Mouse (Mus musculus) G1E-ER4 (cell line): ENCODE measurements around the gene Odf3l1. TPM values are rescaled to one million over a fixed set of nuclear protein-coding genes. Genes with fewer than 3 reads are reported as not detected.

ENCODE experiments used
- GATA1 ChIP-seq: IDR thresholded peaks from one replicate; pipeline ENCODE4 v1.8.0; 2012; ENCODE audit warnings: low read length, inconsistent platforms
- polyA plus RNA-seq: library from polyadenylated mRNA; stranded (reverse); fragments of >175 nt; gene quantifications from 2 replicates; pipeline ENCODE4 v1.2.3, GENCODE M21; 2012

Gene Odf3l1
- polyA plus RNA-seq, 1 experiment, result not detected

DNA sequence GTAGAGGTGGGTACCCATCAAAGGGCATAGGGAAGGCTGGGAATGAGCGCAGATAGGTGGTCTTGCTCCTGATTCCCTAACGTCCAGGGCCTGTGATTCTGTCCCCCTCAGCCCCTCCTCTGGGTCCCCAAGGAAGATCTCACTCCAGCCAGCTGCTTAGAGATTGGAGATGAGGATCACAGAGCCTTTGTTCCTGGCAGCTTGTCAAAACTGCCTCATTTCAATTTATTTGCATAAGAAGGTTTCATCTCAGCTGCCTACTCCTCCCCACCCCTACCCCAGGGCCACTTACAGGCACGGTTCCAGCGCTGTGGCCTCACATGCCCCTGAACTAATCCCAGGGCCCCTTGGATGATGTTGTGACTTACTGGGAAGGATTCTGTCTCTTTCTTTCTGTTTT is 34.3 kb downstream of the Odf3l1 start:
- TF ChIP-seq GATA1, result no peak

DNA sequence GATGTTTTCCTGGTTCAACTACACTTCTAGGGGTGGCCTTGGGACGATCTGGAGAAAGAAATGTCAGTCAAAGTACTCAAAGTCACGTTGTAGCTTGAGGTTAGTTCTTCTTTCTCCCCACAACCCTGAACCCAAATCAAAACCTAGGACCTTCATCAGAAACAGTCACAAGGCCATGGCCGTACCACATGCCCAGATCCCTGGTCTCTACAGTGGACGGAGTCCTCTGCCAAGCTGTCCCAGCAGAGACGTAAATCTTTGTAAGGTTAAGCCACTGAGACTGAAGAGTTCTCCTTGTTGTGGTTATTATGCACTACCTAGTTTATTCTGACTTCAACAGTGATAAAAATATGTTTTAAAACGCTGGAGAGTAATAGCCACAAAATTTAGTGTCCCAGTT is 35.6 kb downstream of the Odf3l1 start:
- no peak for TF ChIP-seq GATA1

DNA sequence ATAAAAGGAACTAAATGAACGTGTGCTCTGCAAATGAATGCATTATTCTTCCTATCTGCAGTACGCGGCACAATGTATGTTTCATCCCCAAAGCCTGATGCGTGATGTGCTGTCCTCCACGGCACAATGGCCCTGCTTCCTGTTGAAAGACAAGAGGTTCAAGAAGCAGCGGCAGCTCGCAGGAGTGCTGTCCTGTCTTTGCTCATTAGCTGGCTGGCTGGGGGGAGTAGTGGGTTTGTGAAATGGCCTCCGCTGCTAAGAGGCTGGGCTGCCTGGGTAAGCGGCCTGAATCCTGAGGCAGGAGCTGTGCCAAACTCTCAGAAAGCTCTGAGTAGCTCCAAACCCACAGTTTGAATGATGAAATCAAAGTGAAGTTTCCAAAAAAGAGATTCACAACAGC is 36.3 kb downstream of the Odf3l1 start:
- TF ChIP-seq GATA1, result no peak

DNA sequence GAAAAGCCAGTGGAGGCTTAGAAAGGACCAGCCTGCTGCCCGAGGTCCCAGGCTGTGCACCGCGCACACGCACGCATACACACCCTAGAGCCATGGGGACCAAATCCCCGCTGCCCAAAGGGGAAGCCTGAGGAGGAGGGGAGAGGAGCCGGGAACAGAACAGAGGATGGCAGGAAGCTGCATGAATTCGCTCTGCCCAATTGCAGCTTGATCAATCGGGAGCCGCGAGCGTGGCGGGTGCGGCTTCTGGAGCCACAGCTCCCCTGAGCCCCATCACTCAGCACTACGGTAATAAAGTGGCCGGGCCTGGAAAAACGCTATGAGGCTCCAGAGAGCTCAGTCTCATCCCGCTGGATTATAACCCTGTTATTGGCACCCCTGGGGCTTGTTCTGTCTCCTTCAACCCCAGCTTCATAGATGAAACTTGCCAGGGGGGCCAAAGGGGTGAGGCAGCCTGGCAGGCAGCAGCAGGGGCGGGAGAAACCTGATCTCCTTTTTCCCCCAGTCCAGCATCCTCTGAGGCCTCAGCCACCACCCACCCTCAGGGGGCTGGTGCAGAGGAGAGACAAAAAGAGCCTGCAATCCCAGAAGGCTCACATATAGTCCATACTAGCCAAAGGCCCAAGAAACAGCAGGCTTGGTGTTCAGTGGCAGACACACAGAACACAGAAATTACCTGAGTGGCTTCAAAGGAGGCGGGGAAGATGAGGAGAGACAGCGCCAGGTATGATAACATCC is 38.8 kb downstream of the Odf3l1 start:
- no peak for TF ChIP-seq GATA1

DNA sequence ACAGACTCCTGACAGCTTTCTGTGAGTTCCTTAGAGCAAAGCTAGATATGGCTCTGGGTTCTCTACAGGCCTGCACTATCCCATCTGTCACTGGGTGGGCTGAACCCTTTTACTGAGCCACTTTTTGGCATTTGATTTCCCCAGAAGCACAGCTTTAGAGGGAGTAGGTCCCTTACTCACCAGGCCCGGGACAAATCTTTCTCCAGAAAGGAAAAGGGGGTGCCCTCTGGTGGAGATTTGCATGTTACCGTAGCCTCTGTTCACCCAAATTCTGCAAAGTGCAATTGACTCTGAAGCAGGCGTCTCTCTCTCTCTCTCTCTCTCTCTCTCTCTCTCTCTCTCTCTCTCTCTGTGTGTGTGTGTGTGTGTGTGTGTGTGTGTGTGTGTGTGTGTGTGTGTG is 39.6 kb downstream of the Odf3l1 start:
- no peak for TF ChIP-seq GATA1

DNA sequence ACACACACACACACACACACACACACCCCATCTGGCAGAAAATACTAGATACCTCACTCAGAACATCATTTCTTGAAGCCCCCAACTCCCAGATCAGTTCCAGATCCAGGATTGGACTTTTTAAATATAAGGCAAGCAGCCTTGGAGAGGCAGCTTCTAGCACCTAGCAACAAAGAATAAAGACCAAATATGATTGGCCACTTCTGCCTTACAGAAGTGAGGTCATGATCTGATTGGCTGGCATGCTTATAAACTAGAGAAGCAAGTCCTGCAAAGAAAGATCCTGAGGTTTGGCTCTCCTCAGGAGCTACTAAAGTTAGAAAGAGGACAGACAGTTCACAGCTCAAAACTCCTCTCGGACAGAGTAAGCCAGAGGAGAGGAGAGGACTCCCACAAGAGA is 53.6 kb downstream of the Odf3l1 start:
- TF ChIP-seq GATA1, result no peak

DNA sequence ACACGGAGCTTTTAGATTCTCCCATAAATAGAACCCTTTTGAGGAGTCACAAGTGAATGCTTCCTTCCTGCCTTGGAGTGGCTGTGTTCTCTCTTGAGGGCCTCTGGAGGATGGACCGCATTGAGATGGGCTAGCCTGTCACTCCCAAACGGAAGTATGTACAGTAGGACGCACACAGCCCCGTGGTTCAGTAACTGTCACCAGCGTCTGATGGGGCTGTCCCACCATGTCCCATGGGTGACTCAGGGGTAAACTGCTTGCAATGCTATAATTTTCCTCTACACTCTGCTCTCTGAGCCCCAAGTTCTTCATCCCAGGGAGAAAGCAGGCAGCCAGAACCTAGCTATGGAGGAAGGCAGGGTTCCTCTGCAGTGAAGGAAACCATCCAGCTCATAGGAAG is 56.5 kb downstream of the Odf3l1 start:
- no peak for TF ChIP-seq GATA1

DNA sequence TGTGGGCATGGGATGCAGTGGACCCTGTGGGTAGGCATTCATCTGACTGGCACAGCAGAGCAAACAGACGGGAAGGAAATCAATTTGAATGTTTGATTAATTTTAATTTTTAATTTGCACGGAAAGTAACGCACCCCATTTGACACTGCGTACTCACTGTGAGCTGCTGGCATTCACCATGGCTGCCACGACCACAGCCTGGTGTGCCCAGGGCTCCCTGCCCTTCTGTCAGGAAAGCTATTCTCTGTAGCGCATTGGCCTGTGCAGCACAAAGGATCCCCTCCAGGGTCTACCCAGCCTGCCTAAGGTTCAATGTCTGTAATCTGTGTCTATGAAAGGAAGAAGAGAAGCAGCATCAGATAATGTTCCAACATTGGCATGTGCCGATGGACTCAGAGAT is 61.3 kb downstream of the Odf3l1 start:
- no peak for TF ChIP-seq GATA1

Other genes with a start within 250 kb of the Odf3l1 start
- not detected in 2 replicates for gene Lingo1, start 68.2 kb downstream of the Odf3l1 start, polyA plus RNA-seq
- gene Cspg4, start 354 bp upstream of the Odf3l1 start, polyA plus RNA-seq, result not detected in 2 replicates
- 1.2 and 1.4 TPM in 2 replicates for gene Snx33, start 63.7 kb upstream of the Odf3l1 start, polyA plus RNA-seq
- gene Imp3, start 72.8 kb upstream of the Odf3l1 start, polyA plus RNA-seq, result 86.0 and 91.2 TPM in 2 replicates
- gene Snupn, start 86.2 kb upstream of the Odf3l1 start, polyA plus RNA-seq, result 1.1 and 1.3 TPM in 2 replicates
- 52.5 and 69.2 TPM in 2 replicates for gene Ptpn9, start 130.2 kb upstream of the Odf3l1 start, polyA plus RNA-seq
- gene Sin3a, start 207.4 kb upstream of the Odf3l1 start, polyA plus RNA-seq, result 7.7 and 8.6 TPM in 2 replicates